Mouse (Mus musculus) myocyte (in vitro differentiated cells): ENCODE results near the gene Kcnd1. TPM values are rescaled to one million over a fixed set of nuclear protein-coding genes. Genes with fewer than 3 reads are reported as not detected.
"Not testable (repeated sequence)": the region's sequence is repeated elsewhere in the genome, so short reads cannot be mapped to it uniquely, and the experiment has no call there.

Experiments used
- H3K27me3 ChIP-seq: one replicate; pipeline ENCODE4 v1.6.1; 2011; ENCODE audit not compliant: control insufficient read depth, insufficient read depth, insufficient read length
- H3K36me3 ChIP-seq: one replicate; pipeline ENCODE4 v1.6.1; 2011; ENCODE audit not compliant: control insufficient read depth, insufficient read depth
- H3K4me2 ChIP-seq: one replicate; pipeline ENCODE4 v1.6.1; 2011; ENCODE audit warnings: low read depth, control low read depth
- H3K4me3 ChIP-seq: one replicate; pipeline ENCODE4 v1.5.1; 2011; ENCODE audit warnings: mild to moderate bottlenecking, control low read depth, moderate library complexity
- H3K79me2 ChIP-seq: one replicate; pipeline ENCODE4 v1.6.1; 2011; ENCODE audit not compliant: control insufficient read depth, insufficient read depth
- H3ac ChIP-seq: one replicate; pipeline ENCODE4 v1.6.1; 2011; ENCODE audit not compliant: control insufficient read depth, insufficient read length
- CEBPB ChIP-seq: IDR thresholded peaks from 2 replicates; pipeline ENCODE4 v1.6.1; 2011; ENCODE audit warnings: mild to moderate bottlenecking, moderate library complexity; ENCODE audit not compliant: poor library complexity, insufficient read depth, severe bottlenecking
- E2F4 ChIP-seq: IDR thresholded peaks from one replicate; pipeline ENCODE4 v1.6.1; 2011; ENCODE audit warnings: mild to moderate bottlenecking, control low read depth, moderate library complexity; ENCODE audit not compliant: insufficient read depth
- MAX ChIP-seq: IDR thresholded peaks from one replicate; pipeline ENCODE4 v1.6.1; 2011; ENCODE audit warnings: low read depth, mild to moderate bottlenecking, control low read depth
- MYOD1 ChIP-seq, 3 experiments: IDR thresholded peaks; one replicate each; pipeline ENCODE4 v1.6.1; 2011; ENCODE audit warnings: control low read depth in 2 of 3, low read depth in 2 of 3, mild to moderate bottlenecking in 2 of 3, moderate library complexity in 1 of 3; ENCODE audit not compliant: insufficient read length in 2 of 3, control insufficient read depth in 1 of 3
- POLR2A ChIP-seq: IDR thresholded peaks from one replicate; pipeline ENCODE4 v1.6.1; 2011; ENCODE audit warnings: low read depth, mild to moderate bottlenecking, control low read depth, moderate library complexity; ENCODE audit not compliant: insufficient read length
- POLR2AphosphoS2 ChIP-seq: IDR thresholded peaks from one replicate; pipeline ENCODE4 v1.6.1; 2011; ENCODE audit warnings: low read depth, control low read depth; ENCODE audit not compliant: insufficient read length
- REST ChIP-seq: IDR thresholded peaks from one replicate; pipeline ENCODE4 v1.6.1; 2011; ENCODE audit warnings: mild to moderate bottlenecking, control low read depth, moderate library complexity; ENCODE audit not compliant: insufficient read depth, insufficient read length
- SRF ChIP-seq: IDR thresholded peaks from one replicate; pipeline ENCODE4 v1.6.1; 2011; ENCODE audit warnings: low read depth; ENCODE audit not compliant: control insufficient read depth, insufficient read length
- TCF12 ChIP-seq: IDR thresholded peaks from one replicate; pipeline ENCODE4 v1.6.1; 2011; ENCODE audit warnings: mild to moderate bottlenecking, control low read depth; ENCODE audit not compliant: poor library complexity, insufficient read depth, severe bottlenecking
- TCF3 ChIP-seq: IDR thresholded peaks from one replicate; pipeline ENCODE4 v1.6.1; 2011; ENCODE audit warnings: low read depth, control low read depth; ENCODE audit not compliant: insufficient read length
- USF1 ChIP-seq: IDR thresholded peaks from one replicate; pipeline ENCODE4 v1.6.1; 2011; ENCODE audit warnings: low read depth, mild to moderate bottlenecking, control low read depth, moderate library complexity
- polyA plus RNA-seq: library from polyadenylated mRNA; unstranded; fragments of >200 nt; fragmentation: generic; extraction: Trizol; gene quantifications from one replicate; pipeline ENCODE4 v1.2.1, GENCODE M21; 2012; ENCODE audit warnings: missing spikeins

Kcnd1 gene
- polyA plus RNA-seq, 1 experiment = 0.16 TPM

DNA sequence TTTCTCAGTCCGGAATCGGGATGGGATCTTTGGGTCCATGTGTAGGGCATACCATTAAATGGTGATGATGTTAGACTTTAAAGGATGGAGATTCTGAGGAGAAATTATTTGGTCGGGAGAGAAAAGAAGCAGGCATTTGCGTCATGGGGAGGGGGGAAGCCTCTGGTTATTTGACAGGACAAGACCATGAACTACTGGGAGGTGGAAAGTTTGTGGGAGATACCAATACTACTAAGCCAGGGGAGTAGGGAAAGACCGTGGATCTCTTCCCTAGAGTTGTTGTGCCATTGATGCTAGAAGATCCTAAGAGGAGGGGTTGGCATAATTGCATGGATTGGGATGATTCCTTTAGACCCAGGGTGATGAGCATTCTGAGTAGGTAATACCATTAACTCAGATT lies 31.8 kb upstream of the Kcnd1 start:
- Histone ChIP-seq H3K36me3 (no peaks in the 10 kb centered on the region), H3K4me2 (peak overlapping the region; percentile 83), H3K27me3 (no peaks in the 10 kb centered on the region), H3K79me2 (peaks cover 8% of the 10 kb centered on the region), H3ac (no peak overlapping the region), H3K4me3 (peak overlapping the region; percentile 63)
- TF ChIP-seq POLR2AphosphoS2 = no peak
- no peak for TF ChIP-seq TCF12
- TF ChIP-seq POLR2A = no peak
- no peak for TF ChIP-seq MYOD1 (IDR thresholded peaks at IDR 0.05; ENCODE audit: control insufficient read depth in 1 of 3, insufficient read length in 2 of 3, low read depth in 2 of 3)
- no peak for TF ChIP-seq SRF
- no peak for TF ChIP-seq REST
- no peak for TF ChIP-seq TCF3
- TF ChIP-seq USF1 = no peak
- no peak for TF ChIP-seq MAX

DNA sequence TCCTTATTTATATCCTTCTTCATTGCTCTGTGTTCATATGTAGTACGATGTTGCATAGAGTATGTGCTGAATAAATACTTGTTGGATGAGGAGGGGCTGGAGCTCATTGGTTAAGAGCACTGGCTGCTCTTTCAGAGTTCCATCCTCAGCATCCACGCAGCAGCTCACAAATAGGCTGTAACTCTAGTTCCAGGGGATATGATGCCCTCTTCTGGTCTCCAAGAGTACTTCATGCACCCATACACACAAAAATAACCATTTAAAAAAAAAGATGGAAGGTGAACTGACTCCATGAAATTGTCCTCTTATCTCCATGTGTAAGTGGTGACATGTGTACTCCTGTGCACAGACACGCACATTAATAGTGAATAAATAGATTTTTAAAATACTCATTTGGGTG lies 28.7 kb upstream of the Kcnd1 start:
- Histone ChIP-seq H3K36me3 (no peaks in the 10 kb centered on the region), H3K4me3 (no peak overlapping the region), H3K4me2 (no peak overlapping the region), H3K27me3 (no peaks in the 10 kb centered on the region), H3K79me2 (peaks cover 8% of the 10 kb centered on the region), H3ac (no peak overlapping the region)
- no peak for TF ChIP-seq MYOD1 (IDR thresholded peaks at IDR 0.05; ENCODE audit: control insufficient read depth in 1 of 3, insufficient read length in 2 of 3, low read depth in 2 of 3)
- no peak for TF ChIP-seq POLR2A
- no peak for TF ChIP-seq E2F4
- TF ChIP-seq TCF12 = no peak
- no peak for TF ChIP-seq SRF

DNA sequence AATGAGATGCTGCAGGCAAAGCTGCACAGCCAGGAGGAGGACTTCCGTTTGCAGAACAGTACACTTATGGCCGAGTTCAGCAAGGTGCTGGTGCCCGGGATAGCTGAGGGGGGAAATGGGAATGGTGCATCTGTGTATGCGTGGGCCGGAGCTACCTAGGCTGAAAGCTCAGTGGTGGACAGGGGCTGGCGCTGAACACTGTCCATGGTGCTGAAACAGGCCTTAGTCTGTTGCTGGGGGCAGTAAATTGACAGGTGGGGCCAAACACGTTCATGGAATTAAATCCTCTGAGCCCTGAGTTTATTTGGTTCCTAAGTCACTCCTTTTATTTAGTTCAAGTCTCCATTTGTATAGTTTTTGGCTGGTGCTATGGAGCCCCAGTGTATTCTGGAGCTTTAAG lies 27.1 kb upstream of the Kcnd1 start:
- peaks cover 7% of the 10 kb centered on the region for H3K79me2 ChIP-seq
- H3K36me3 ChIP-seq = no peaks in the 10 kb centered on the region
- peak; percentile 92 for TF ChIP-seq REST
- TF ChIP-seq USF1 = no peak
- H3K4me2 ChIP-seq = no peak overlapping the region
- no peak overlapping the region for H3K4me3 ChIP-seq
- no peaks in the 10 kb centered on the region for H3K27me3 ChIP-seq
- no peak overlapping the region for H3ac ChIP-seq

DNA sequence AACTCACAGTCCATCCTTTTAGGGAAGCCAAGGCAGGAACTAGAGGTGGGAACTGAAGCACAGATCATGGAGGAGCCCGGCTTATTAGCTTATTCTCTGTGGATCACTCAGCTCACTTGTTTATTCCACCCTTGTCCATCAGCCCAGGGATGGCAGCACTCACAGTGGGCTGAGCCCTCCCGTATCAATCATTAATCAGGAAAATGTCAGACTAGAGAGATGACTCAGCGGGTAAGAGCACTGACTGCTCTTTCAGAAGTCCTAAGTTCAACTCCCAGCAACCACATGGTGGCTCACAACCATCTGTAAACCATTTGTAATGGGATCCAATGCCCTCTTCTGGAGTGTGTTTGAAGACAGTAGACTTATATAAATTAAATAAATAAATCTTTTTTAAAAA lies 24.8 kb upstream of the Kcnd1 start:
- Histone ChIP-seq H3K4me2 (no peak overlapping the region), H3K4me3 (no peak overlapping the region), H3K36me3 (no peaks in the 10 kb centered on the region), H3K27me3 (no peaks in the 10 kb centered on the region), H3ac (no peak overlapping the region), H3K79me2 (no peaks in the 10 kb centered on the region)
- no peak for TF ChIP-seq POLR2A

DNA sequence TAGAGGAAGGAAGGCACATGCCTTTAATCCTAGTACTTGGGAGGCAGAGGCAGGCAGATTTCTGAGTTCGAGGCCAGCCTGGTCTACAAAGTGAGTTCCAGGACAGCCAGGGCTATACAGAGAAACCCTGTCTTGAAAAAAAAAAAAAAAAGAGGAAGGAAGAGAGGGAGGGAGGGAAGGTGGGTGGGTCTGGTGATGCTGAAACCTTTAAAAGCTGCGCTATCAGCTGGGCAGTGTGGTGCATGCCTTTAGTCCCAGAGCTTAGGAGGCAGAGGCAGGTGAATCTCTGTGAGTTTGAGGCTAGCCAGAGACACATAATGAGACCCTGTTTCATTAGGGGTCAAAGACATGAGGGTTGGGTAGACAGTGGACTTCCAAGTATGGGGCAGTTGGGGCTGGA lies 19.9 kb upstream of the Kcnd1 start:
- H3K4me3 ChIP-seq, H3K36me3 ChIP-seq, H3ac ChIP-seq, H3K4me2 ChIP-seq, H3K79me2 ChIP-seq, H3K27me3 ChIP-seq: not testable (repeated sequence)

DNA sequence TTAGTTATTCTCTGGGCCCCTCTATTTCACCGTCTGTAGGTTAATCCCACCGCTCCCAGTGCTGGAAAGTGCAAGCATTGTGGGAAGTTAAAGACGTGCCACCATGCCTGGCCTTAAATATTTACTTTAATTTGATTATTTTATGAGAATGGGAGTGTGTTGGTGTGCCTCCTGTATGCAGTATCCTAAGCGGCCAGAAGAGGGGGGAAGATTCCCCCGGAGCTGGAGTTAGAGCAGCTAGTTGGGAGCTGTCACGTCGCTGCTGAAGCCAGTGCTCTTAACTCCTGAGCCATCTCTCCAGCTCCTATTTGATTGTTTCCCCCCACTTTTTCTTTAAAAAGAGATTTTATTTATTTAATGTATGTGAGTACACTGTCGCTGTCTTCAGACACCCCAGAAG lies 7.1 kb upstream of the Kcnd1 start:
- H3K36me3 ChIP-seq, H3K4me3 ChIP-seq, H3K4me2 ChIP-seq: not testable (repeated sequence)

DNA sequence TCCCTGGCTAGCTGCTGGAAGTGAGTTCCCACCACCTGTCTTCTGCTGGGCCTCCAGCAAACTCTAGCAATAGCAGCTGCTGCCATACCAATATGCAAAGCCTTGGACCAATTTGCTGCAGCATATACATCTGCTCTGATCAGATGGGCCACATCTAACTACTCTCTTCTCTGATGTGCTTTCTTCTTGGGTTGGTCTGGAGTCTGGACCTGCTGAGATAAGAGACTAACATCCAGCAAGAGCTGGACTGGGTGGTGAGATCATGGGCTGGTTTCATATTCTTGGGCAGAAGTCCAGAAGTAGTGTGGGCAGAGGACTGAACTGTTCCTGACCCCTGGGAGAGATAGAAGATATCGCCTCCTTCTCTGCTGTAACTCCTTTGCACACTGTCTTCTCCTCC lies 15.1 kb downstream of the Kcnd1 start:
- Histone ChIP-seq H3K4me3 (no peak overlapping the region), H3K27me3 (no peaks in the 10 kb centered on the region), H3K79me2 (no peaks in the 10 kb centered on the region), H3K36me3 (no peaks in the 10 kb centered on the region), H3ac (no peak overlapping the region), H3K4me2 (no peak overlapping the region)
- TF ChIP-seq POLR2AphosphoS2 (no peak), CEBPB (no peak), REST (no peak), E2F4 (no peak)

More for the DNA sequence above, 7.1 kb upstream of the Kcnd1 start:
- not testable (repeated sequence) for H3K27me3 ChIP-seq, H3ac ChIP-seq, H3K79me2 ChIP-seq
